Mouse (Mus musculus): ENCODE measurements around the gene Crtac1. TPM values are rescaled to one million over a fixed set of nuclear protein-coding genes. Genes with fewer than 3 reads are reported as not detected.

Gene Crtac1
- total and polyA plus RNA-seq, 3 experiments, result not detected

DNA sequence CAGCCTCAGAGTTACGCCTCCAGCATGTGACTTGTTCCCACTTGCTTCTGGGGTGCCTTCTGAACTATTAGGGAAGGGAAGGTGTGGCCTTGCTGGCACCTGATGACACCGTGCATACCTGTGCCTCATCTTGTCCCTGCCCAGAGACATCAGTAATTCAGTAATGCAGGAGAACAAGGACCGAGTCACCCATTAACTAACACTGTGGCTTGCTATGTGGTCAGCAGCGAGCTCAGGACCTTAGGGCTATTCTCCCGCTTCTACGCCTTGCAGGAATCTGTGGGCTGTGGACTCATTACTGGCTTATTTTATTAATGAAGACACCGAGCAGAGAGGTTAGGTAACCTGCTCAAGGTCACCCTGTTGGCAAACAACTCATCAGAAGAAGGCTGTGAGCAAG, 21.0 kb upstream of the Crtac1 start:
- in situ Hi-C loops (cut with MboI; ENCODE audit: low pct_ligation_motif_present, low pct_unique_long_range_greater_than_20kb, low sequenced_read_pairs), result no loop called here
- TF ChIP-seq TBP (conservative IDR thresholded peaks at IDR 0.05; ENCODE audit: low read depth, low read length) (no peak), CHD2 (IDR thresholded peaks at IDR 0.05; ENCODE audit: low read length) (no peak), ZNF384 (IDR thresholded peaks at IDR 0.05; ENCODE audit: low read depth, low read length) (no peak), MAX (IDR thresholded peaks at IDR 0.05; ENCODE audit: low read length) (no peak), MXI1 (IDR thresholded peaks at IDR 0.05; ENCODE audit: low read depth, low read length) (no peak), MAZ (IDR thresholded peaks at IDR 0.05; ENCODE audit: low read depth, low read length) (no peak), EP300 (IDR thresholded peaks at IDR 0.05; ENCODE audit: low read length) (no peak), RCOR1 (conservative IDR thresholded peaks at IDR 0.05; ENCODE audit: low read depth, low read length) (no peak), CTCF (conservative IDR thresholded peaks at IDR 0.05 in 1 of 2, IDR thresholded peaks at IDR 0.05 in 1 of 2; ENCODE audit: low read depth in 2 of 2, low read length in 2 of 2) (no peak), POLR2AphosphoS2 (IDR thresholded peaks at IDR 0.05; ENCODE audit: low read depth, low read length) (no peak), BHLHE40 (IDR thresholded peaks at IDR 0.05; ENCODE audit: low read depth, low read length) (no peak), ZKSCAN1 (IDR thresholded peaks at IDR 0.05; ENCODE audit: borderline replicate concordance, low read depth, low read length) (no peak), ZC3H11A (IDR thresholded peaks at IDR 0.05; ENCODE audit: low read depth, low read length) (no peak), SIN3A (IDR thresholded peaks at IDR 0.05; ENCODE audit: low read length) (no peak)
- peaks cover 84% of the 10 kb centered on the region for H3K27me3 ChIP-seq (replicated peaks)
- H3K4me2 ChIP-seq (ENCODE audit: insufficient read depth, low read depth, poor library complexity, severe bottlenecking), result no peak overlapping the region
- no peaks in the 10 kb centered on the region for H3K9me3 ChIP-seq (replicated peaks; ENCODE audit: low read length)
- no peak overlapping the region for H3K9ac ChIP-seq (ENCODE audit: insufficient read depth, low read depth)
- H3K79me2 ChIP-seq (replicated peaks; ENCODE audit: control insufficient read depth, extremely low read depth, insufficient read depth, poor library complexity, severe bottlenecking), result no peaks in the 10 kb centered on the region
- H3K4me1 ChIP-seq (ENCODE audit: control insufficient read depth in 1 of 2, insufficient read depth in 2 of 2), result no peaks in the 10 kb centered on the region
- no peaks in the 10 kb centered on the region for H3K36me3 ChIP-seq (replicated peaks in 1 of 2; ENCODE audit: control insufficient read depth in 1 of 2, insufficient read depth in 1 of 2, low read length in 1 of 2)
- no peak overlapping the region for H3K27ac ChIP-seq (ENCODE audit: insufficient read depth, low read depth)
- no peak for DNase-seq (ENCODE audit: extremely low read depth)
- no peak overlapping the region for H3K4me3 ChIP-seq (replicated peaks in 1 of 3; ENCODE audit: low read depth in 2 of 3, low read length in 2 of 3, poor library complexity in 1 of 3)
- dilution Hi-C loops (cut with MboI; ENCODE audit: extremely low pct_ligation_motif_present, extremely low pct_unique_long_range_greater_than_20kb, low sequenced_read_pairs), result no loop called here

DNA sequence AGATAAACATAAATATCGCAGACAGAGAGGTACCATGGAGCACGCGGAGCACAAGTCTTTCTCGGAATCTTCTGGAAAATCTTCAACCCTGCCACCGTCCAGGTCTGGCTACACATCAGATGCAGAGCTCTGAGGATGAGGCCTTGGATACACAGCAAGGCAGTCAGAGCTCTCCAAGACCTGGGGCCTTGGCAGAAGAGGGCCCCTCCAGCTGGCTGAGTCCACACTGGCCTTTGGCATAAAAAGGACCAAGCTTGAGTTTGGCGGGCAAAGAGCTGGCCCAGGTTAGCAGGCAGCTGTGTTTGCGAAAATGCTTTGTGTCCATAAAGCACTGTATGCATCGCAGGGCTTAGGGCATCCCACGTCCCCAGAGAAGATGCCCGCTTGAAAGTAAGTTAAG, 17.0 kb upstream of the Crtac1 start:
- Histone ChIP-seq H3K27me3 (replicated peaks) (peaks cover 91% of the 10 kb centered on the region), H3K4me2 (ENCODE audit: insufficient read depth, low read depth, poor library complexity, severe bottlenecking) (no peak overlapping the region), H3K79me2 (replicated peaks; ENCODE audit: control insufficient read depth, extremely low read depth, insufficient read depth, poor library complexity, severe bottlenecking) (no peaks in the 10 kb centered on the region), H3K4me3 (replicated peaks in 1 of 3; ENCODE audit: low read depth in 2 of 3, low read length in 2 of 3, poor library complexity in 1 of 3) (no peak overlapping the region), H3K4me1 (ENCODE audit: control insufficient read depth in 1 of 2, insufficient read depth in 2 of 2) (no peaks in the 10 kb centered on the region), H3K36me3 (replicated peaks in 1 of 2; ENCODE audit: control insufficient read depth in 1 of 2, insufficient read depth in 1 of 2, low read length in 1 of 2) (no peaks in the 10 kb centered on the region), H3K27ac (ENCODE audit: insufficient read depth, low read depth) (no peak overlapping the region), H3K9me3 (replicated peaks; ENCODE audit: low read length) (no peaks in the 10 kb centered on the region), H3K9ac (ENCODE audit: insufficient read depth, low read depth) (no peak overlapping the region)
- TF ChIP-seq MXI1 (IDR thresholded peaks at IDR 0.05; ENCODE audit: low read depth, low read length) (no peak), USF2 (conservative IDR thresholded peaks at IDR 0.05; ENCODE audit: low read depth, low read length) (no peak), SIN3A (IDR thresholded peaks at IDR 0.05; ENCODE audit: low read length) (no peak), SMC3 (IDR thresholded peaks at IDR 0.05; ENCODE audit: low read depth, low read length) (no peak), JUN (IDR thresholded peaks at IDR 0.05; ENCODE audit: insufficient read depth, low read depth, low read length) (no peak), E2F4 (IDR thresholded peaks at IDR 0.05; ENCODE audit: insufficient replicate concordance, low read depth, low read length) (no peak), POLR2A (IDR thresholded peaks at IDR 0.05; ENCODE audit: low read depth, low read length) (no peak), MAZ (IDR thresholded peaks at IDR 0.05; ENCODE audit: low read depth, low read length) (no peak), ZNF384 (IDR thresholded peaks at IDR 0.05; ENCODE audit: low read depth, low read length) (no peak), NRF1 (IDR thresholded peaks at IDR 0.05; ENCODE audit: low read depth, low read length) (no peak), ETS1 (conservative IDR thresholded peaks at IDR 0.05; ENCODE audit: low read depth, low read length) (no peak), ZC3H11A (IDR thresholded peaks at IDR 0.05; ENCODE audit: low read depth, low read length) (no peak)
- DNase-seq (ENCODE audit: extremely low read depth), result no peak
- in situ Hi-C loops (cut with MboI; ENCODE audit: low pct_ligation_motif_present, low pct_unique_long_range_greater_than_20kb, low sequenced_read_pairs) (no loop called here), dilution Hi-C loops (cut with MboI; ENCODE audit: extremely low pct_ligation_motif_present, extremely low pct_unique_long_range_greater_than_20kb, low sequenced_read_pairs) (no loop called here)

Data from CH12.LX (cell line).